Mouse (Mus musculus) layer of hippocampus, adult 18-20 months (tissue): ENCODE data around the gene Acap1. TPM values are rescaled to one million over a fixed set of nuclear protein-coding genes. Genes with fewer than 3 reads are reported as not detected.
A peak's percentile ranks its signal among the peaks of the same experiment; 100 is the strongest.

Experiments used
- DNase-seq, 2 experiments: peaks; one replicate each; pipeline ENCODE4 v3.0.0; 2022; ENCODE audit warnings: low spot score in 2 of 2
- total RNA-seq, 2 experiments: library from RNA; stranded (reverse); gene quantifications; 2 replicates each; pipeline ENCODE4 v1.2.3; 2021

The Acap1 gene
- total RNA-seq, 2 experiments from 2014 or later = not detected

DNA sequence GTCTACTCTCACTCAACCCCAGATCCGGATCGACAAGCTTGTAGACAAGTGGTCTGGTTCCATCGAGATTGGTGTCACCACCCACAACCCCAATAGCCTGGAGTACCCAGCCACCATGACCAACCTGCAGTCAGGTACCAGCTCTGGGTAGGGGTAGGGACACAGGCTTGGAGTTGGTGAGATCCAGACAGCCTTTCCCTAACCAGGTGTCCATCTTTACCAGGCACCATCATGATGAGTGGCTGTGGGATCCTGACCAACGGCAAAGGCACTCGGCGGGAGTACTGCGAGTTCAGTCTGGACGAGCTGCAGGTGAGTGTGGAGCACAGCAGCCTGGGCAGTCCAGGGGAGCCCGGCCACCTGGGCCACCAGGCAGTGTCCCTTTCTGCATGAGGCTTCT is 9.0 kb upstream of the Acap1 start:
- DNase-seq = no peak

DNA sequence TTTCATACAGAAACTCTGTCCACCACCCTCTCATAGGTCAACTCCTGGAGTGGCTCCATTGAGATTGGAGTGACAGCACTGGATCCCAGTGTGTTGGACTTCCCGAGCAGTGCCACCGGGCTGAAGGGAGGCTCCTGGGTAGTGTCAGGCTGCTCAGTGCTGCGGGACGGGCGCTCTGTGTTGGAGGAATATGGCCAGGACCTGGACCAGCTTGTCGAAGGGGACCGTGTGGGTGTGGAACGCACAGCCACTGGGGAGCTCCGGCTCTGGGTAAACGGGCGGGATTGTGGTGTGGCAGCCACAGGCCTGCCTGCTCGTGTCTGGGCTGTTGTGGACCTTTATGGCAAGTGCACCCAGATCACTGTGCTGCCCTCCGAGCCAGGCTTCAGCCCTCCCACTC is 7.6 kb upstream of the Acap1 start:
- no peak for DNase-seq

DNA sequence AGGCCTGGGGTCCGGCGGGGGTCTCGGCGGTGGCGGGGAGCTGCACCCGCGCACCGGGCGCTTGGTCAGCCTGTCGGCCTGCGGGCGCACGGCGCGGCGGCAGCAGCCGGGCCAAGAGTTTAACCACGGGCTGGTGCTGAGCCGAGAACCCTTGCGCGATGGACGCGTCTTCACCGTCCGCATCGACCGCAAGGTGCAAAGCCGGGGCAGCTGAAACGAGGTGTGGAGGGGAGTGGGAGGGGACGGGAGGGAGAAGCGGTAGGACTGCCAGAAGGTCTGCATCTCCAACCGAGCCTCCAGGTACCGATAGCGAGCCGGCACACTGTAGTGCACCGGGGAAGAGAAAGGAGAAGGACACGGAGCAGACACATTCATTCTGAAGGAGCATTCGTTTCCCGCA is 6.7 kb upstream of the Acap1 start:
- no peak for DNase-seq

DNA sequence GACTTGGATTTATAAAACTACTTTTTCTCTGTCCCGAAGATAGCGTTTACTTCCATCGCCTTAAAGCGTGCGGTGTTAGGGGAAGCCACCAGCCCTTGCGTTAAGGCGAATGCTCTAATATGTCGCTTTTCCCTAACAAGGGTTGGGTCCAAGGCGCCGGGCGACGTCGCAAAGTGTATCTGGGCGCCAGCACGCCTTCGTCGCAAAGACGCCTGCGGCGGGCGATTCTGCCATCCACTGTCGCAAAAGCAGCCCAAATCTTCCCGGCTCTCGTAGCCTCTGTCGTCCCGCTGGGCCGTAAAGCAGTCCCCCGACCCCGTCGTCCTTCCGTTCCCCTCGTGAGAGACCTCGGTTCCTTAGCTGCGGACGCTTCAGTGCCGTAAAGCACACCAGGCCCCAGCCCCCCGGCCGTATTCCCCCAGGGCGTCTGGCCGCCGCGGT is 6.1 kb upstream of the Acap1 start:
- peak; percentile 97 to 99 for DNase-seq

DNA sequence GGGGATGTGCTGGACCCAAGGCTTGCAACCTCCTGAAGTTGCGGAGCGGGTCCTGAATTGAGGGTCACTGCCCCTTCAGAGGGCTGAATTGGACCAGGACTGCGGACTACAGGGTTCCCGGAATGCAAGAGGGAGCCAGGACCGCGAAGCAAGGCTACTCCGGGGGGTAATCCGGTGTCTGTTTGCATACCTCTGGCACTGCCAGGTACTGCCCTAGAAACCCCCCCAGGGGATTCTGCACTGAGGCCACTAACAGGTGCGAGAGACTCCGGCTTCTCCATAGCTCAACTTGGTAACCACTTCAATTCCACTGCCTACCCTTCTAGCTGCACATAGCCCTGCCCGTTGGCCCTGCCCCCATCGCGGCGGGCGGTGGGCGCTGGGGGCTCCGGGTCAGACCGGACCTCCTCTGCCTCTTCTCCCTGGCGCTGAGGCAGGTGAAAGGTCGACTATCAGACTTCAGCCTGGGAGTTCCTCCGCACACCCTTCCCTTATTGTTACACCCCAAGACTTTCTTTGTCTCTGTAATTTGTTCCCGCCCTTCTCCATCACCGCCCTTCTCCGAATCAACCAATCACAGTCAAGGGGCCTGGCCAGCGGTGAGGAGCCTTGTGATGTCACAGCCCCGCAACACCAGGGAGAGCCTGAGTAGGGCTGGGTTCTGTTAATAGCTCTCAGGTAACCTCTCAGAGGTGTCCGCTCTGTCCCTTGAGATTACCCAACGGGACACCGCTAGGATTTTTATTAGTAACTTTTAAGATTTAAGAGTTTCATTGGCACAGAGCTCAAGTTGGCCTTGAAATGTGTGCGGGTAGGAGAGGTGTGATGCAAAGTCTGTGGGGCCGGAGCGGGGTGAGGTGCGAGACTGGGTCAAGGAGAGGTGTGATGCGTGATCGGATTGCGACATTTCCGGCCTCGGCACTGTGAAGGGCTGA is 5.4 kb upstream of the Acap1 start, which contains the start of the genes 2810408A11Rik and Neurl4:
TSS of gene 2810408A11Rik (minus strand) at position 517 of the 935 bp plus-strand sequence.
TSS of gene Neurl4 (plus strand) at position 602 of the 935 bp plus-strand sequence.
- DNase-seq = peak; percentile 86 to 90

DNA sequence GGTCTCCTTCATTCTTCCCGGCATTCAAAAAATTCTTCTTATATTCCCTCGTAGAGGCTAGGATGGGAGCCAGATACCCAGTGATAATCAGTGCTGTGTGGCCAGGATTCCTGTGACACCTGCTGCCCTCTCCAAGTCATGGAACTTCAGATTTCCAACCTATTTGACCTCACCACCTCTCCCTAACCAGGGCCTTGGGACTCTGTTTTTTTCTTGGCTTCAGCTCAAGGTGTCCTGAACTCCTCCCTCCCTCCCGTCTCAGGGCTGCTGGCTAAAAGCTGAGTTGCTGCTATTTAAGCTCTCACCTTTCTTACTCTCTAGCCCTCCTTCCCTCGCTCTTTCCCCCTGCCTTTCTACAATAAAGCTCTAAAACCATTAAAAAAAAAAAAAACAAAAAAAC is 4.5 kb upstream of the Acap1 start:
- DNase-seq = no peak

DNA sequence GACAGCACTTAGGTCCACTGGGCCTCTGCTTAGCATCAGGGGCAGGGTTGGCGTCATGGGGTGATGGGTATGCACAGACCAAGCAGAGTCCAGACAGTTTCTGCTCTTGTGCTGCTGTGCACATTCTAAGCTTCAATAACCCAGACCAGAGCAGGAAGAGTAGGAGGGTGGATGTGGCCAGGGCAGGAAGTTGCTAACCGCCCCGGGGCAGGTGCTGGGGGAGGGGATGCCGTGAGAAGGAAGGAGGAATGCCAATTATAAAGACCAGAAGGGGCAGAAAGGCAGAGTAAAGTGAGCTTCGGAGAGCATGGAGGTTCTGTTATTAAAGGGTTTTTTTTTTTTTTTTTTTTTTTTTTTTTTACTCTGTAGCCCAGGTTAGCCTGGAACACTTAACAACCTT is 668 bp downstream of the Acap1 start:
- no peak for DNase-seq

DNA sequence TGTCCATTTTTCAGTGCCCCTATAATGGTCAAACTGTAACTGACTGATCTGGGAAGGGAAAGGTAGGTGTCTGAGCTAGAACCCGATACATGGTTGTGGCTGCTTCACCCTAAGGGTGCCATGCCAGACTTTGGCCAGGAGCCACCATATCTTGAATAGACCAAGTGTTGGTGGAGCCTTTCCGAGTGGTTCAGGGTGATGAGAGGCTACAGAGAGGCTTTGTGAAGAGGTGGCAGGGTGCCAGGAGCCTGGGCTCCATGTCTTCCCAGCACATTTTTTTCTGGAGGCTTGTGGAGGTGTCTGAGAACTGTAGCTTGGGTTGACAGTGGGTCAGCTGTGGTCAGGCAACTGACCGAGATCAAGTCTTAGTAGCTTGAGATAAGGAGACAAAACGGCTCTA is 3.9 kb downstream of the Acap1 start:
- DNase-seq = peak in 1 of 2 experiments; percentile 34

DNA sequence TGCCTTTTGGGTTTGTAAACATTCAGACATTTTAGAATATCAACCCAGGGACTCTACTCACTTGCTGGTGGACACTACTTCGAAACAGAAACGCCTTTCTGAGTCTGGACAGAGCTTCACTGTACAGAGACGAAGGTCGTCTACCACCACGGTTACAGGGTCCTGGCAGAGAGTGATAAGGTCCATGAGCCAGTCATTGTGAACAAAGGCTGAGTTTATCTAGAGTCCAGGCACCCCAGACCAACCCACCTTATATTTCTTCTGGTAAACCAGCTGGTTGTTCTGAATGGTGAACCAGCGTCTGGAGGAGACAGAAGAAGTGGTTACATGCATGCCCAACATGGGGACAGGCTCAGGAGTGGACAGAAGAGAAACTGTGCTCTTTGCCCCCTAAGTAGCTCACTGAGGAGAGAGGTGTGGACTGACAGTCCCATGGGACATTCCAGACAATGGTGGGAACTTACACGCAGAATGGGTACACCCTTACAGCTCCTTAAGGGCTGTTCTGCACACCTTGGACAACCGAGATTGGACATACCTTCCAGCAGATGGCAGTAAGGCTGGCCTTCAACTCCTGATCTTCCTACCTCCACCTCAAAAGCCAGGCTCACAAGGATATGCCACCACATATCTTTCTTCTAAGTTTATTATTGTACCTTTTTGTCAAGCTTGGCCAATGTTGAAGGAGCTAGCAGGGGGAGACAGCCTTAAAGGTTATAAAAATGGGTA is 8.3 kb downstream of the Acap1 start:
- no peak for DNase-seq

DNA sequence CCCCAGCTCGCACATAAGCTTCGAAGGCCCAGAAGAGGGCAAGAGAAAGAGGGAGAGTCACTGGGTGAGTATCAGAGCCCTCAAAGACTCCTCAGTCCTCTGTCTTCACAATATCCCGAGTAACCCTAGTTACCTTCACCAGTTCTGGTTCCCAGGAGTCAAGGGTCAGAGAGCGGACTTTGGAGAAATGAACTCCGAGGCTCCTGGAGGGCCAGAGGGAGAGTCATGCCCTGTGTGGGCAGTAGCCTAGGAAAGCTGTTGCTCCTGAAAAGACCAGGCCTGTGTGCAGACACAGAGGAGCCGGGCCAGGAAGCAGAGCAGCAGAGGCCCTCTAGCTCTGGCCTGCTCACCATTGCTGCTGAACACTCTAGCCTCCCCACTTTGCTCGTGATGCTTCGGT is 10.7 kb downstream of the Acap1 start:
- DNase-seq = no peak

DNA sequence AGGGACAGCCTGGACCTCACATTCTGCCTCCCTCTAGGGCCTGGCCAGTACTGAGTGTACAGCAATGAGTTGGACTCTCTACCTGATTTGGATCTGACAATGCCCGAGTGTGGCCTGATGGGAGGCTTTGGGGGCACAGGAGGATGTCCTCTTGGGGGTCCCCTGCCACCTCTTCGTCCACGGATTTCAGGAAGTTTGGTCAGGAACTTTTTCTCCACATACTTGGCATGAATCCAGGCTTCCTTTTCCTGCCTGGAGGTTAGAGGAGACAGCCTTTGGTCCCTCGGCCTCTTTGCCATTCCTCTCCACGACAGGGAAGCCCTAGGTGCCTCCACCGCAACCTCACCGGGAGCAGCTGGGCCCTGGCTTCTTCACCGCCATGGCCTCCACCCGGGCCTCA is 11.1 kb downstream of the Acap1 start:
- no peak for DNase-seq

DNA sequence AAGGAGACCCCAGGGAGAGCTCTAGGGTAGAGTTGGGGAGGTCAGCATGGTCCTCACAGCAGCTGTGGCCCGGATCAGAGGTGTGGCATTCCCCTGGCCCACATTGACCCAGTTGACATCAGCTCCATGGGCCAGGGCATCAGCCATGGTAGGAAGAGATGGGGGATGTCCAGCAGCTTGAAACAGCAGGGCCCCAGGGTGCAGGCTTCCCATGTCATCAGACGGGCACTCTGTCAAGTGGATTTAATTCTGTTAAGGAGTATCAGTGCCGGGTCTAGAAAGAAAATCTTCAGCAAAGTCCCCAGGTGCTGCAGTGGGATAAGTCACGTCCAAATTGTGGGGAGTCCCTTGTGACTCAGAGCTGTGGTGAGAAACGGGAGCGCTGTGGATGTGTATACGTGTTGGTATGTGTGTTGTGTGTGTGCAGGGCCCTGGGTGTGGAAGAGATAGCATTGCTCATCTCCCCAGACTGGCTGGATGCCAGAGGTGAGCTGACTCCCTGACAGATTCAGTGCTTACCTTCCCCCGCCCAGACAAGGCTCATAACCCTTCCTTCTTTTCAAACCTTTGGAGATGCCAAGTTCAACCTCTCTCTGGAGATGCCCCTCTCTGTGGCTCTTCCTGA is 11.7 kb downstream of the Acap1 start:
- DNase-seq = no peak

DNA sequence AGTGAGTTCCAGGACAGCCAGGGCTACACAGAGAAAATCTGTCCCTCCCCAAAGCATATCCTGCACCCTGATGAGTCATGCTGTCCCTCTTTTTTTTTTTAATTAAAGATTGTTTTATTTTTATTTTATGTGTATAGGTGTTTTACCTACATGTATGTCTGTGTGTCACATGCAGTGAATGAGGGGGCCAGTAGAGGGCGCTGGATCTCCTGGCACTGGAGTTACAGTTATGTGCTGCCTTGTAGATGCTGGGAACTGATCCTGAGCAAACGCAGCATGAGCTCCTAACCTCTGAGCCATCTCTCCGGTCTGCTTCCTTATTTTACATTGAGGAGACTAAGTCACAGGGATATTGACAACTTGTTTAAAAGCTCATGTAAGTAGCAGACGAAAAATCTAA is 12.3 kb downstream of the Acap1 start:
- DNase-seq = no peak

DNA sequence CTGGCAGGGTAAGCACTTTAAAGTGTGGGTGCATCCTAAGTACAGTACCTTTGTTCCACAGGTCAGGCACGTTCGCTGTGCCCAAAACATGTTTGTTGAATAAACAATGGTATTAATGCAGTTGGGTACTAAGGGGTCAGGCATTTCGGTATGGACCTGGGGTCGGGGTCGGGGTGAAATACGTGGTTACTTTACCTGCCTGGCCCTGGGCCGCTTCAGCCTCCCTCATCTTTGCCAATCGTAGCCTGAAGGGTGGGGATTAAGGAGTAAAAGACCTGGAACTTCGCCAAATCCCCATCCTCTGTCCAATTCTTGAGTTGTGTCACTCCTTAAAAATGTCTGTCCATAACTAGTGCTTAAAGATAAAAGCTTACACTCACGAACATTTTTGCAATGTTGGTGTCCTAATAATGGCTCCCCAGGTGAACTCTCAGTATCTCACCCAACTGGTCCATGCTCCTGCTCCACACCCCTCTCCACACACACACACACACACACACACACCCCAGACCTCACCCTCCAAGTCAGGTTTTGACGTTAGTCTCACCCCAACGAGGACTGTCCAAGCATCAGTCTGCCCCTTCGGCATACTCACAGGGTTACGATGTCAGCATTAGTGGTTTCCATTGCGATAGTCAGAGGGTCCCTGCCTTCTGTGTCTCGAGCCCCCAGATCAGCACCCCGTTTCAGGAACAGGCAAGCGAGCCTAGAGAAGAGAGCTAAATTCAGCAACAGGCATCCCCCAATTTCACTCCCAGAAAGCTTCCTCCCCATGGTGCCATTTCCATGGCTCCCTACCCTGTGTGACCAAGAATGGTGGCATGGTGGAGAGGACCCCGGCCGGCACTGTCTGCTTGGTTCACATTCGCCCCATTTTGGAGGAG is 13.3 kb downstream of the Acap1 start:
- no peak for DNase-seq

DNA sequence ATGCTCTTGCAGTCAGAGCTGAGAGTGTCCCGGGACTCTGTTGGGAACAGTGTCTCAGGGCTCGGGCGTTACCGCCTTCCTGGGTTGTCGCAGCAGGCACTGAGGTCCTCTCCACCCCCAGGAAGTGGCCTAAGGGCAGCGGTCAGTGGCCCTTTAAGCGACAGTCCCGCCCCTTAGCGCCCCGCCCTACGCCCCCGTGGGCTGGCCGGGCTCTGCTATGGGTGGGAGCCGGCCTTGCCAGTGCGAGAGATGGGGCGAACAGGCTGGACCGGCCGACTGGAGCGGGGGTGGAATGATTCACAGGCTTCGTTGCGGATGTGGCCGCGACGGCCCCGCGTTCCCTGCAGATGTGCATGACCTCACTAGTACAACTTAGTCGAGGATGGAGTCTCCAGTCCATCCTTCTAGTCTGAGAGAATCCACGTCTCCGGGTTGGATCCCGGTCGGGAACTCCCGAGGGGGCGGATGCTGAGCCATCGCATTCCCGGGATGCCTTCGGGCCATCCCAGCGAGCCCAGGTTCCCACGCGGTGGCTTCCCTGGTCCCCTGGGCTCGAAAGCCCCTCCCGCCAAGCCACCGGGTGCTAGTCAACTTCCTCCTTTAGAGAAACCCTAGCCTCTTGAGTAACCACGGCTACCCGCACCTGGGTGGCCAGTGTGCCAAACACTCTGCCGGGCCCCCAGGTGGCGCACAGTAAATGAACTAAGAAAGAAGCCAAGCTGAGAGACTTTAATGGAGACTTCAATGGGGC is 14.3 kb downstream of the Acap1 start, which contains the start of gene Kctd11:
TSS of gene Kctd11 (minus strand) at position 554 of the 751 bp plus-strand sequence.
- DNase-seq = peak; percentile 35 to 57

DNA sequence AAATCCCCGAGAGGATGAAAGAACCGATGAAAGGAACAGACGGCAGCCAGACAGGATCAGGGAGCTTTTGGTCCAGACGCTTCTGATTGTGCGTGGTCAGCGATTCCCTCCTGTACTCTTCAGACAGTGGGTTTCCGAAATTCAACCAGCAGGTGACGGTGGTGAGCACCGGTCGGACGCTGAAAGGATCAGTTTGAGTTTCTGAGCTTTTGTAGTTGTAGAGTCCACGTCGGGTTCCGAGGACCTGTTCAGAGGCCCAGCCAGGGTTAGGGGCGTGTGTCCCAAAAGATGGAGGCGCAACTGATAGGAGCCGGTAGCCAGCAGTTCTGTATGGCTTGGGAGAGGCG is 14.9 kb downstream of the Acap1 start:
- peak in 1 of 2 experiments; percentile 44 for DNase-seq

DNA sequence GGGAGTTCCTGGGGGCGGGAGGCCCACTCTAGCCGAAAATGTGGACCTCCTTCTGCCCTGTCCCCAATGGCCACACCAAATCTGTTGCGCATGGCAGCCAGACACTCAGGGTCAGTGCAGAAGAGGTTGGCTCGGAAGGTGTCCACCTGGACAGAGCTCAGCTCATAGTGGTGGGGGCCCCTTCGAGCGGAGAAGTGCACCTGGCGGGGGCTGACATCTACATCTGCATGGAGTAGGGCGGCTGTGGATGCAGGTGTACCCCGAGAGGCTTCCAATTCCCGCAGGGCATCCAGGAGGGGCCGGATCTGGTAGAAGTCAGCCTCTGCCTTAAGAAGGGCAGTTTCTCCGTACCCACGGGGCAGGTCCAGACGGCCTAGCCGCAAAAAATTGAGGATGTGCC is 15.6 kb downstream of the Acap1 start:
- DNase-seq = no peak

DNA sequence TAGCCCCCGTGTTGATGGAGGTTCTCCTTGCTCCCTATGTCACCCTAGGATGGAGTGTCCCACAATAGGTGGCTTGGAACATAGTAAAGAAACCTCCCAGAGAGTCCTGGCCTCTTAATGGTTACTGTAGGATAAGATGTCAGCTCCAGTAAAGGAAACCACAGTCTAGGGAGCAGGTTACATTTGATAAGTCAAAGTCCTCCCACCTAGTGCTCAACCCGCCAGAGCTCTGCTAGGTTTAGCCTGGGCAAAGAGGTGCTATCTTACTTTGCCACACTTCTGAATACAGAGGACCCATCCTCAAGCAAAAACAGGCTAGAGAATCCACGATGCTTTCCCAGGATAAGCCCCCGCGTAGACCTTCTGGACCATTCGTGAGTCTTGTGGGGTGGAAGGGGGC is 16.4 kb downstream of the Acap1 start:
- DNase-seq = no peak

DNA sequence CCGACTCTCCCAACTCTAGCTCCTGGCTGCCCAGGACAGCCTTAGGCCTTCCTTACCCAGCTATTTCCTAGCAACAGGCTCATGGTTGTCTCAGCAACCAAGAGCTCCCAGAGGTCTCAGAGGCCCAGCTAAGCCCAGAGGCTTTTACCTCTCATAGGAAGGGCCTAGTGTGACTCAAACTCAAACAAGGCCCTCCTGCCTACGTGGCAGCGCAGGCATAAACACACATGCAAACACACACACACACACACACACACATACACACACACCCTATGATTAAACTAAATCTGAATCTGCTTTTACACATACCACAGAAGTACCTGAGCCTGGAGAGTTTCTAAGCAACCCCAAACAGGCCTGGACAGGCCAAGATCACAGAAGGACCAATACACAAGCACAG is 16.9 kb downstream of the Acap1 start:
- no peak for DNase-seq

DNA sequence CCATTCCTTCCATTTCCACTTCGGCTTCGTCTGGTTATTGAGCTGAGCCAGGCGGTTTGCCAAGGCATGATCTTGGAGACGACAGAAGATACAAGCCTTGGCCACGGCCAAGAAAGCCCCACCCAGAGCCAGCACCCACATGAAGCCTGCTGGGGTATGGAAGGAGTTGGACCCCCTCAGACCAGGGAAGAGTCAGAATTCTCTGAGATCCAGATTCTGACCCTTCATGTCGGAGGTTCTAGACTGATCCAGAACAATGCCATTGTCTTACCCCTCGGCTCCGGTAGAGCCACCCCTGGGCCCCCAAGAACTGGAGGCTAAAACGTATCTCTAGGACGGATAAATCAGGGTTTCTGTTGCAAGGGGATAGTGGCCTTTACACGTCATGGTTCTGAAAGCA is 17.5 kb downstream of the Acap1 start, which contains the start of gene Tmem95:
TSS of gene Tmem95 (minus strand) at position 141 of the 400 bp plus-strand sequence.
- no peak for DNase-seq
